9 mouse cellular contexts compared by ENCODE assay signal in the genomic region with DNA sequence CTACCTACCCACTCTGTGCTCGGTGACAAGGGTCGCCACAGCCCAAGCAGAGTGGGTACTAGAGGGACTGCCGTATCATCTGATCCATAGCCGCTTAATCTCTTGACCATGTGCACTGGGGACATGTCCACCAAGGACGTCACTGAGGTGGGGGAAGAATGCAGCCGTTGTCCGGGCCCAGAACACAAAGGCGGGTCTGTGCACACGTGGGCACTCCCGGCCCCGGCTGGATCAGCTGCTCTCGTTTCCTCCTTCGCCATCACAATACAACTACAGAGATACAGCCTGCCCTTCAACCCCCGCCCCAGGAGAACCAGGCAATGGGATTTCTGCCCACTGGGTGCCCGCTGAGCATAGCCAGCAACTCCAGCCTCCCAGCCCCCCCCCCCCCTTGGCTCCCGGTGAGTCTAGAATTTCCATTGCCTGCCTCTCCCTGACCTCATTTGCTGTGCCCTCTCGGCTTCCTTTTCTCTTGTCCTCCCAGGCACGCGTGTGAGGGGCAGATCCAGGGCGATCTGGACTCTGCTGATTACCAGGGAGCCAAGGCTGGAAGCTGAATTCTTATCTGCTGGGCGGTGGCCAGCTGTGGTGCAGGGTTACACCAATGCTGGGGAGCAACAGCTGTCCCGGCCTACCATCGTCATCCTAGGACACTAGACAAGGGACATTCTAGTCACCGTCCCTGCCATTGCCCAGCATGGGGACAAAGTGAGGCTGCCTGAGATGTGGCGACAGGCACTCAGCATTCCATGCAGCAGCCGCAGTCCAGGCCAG. TPM values are rescaled to one million over a fixed set of nuclear protein-coding genes. Genes with fewer than 3 reads are reported as not detected.
DNase-seq lines count a peak whose midpoint lies in the region; ATAC-seq and TF ChIP-seq lines count a peak whose summit lies in the region.
"Had no signal": no experiment of that assay in that cellular context is flagged by ENCODE, and none has a peak within 500 bp of the region (broad histone marks: within the 10 kb centered on the region; RNA-seq: fewer than 3 reads in every experiment).

No protein-coding gene starts in this region.

- peak overlapping the region; percentile 66 for H3K27ac ChIP-seq in forebrain, embryonic 10.5 days
- no peak overlapping the region for H3K27ac ChIP-seq in forebrain, embryonic 14.5 days (ENCODE audit: low read depth, low read length)
- H3K27ac ChIP-seq in brown adipose tissue, adult 24 weeks (replicated peaks; ENCODE audit: low read depth, low read length), result peak overlapping the region; percentile 69
- H3K27ac ChIP-seq in heart, adult 2 months, result peak overlapping the region; percentile 73
- no peak overlapping the region for H3K27ac ChIP-seq in kidney, embryonic 14.5 days (ENCODE audit: low read depth, low read length)
- H3K27ac ChIP-seq in liver, embryonic 15.5 days (replicated peaks), result peak overlapping the region; percentile 98
- H3K27ac ChIP-seq in neural tube, embryonic 14.5 days (ENCODE audit: low read depth, low read length), result no peak overlapping the region

- no peak overlapping the region for H3K9ac ChIP-seq in forebrain, embryonic 14.5 days (ENCODE audit: low read length)
- peak overlapping the region; percentile 12; the same call in 1 of the 2 replicates for H3K9ac ChIP-seq in heart, adult 2 months (ENCODE audit: low read depth, low read length)
- H3K9ac ChIP-seq in kidney, embryonic 14.5 days (ENCODE audit: low read depth, low read length), result no peak overlapping the region
- H3K9ac ChIP-seq in liver, embryonic 15.5 days, result peak overlapping the region; percentile 68
- H3K9ac ChIP-seq in neural tube, embryonic 14.5 days (replicated peaks; ENCODE audit: low read depth, low read length), result no peak overlapping the region

- peaks cover 16% of the 10 kb centered on the region for H3K4me1 ChIP-seq in forebrain, embryonic 10.5 days
- no peaks in the 10 kb centered on the region for H3K4me1 ChIP-seq in forebrain, embryonic 14.5 days (ENCODE audit: control insufficient read depth, insufficient read depth, low read length)
- peaks cover 16% of the 10 kb centered on the region for H3K4me1 ChIP-seq in brown adipose tissue, adult 24 weeks (ENCODE audit: control insufficient read depth, insufficient read depth, insufficient read length, low read length)
- H3K4me1 ChIP-seq in heart, adult 2 months (ENCODE audit: control insufficient read depth, insufficient read depth, low read length), result peaks cover 11% of the 10 kb centered on the region
- no peaks in the 10 kb centered on the region for H3K4me1 ChIP-seq in kidney, embryonic 14.5 days (ENCODE audit: control insufficient read depth, insufficient read depth, low read length)
- H3K4me1 ChIP-seq in liver, embryonic 15.5 days (replicated peaks), result peaks cover 77% of the 10 kb centered on the region
- no peaks in the 10 kb centered on the region for H3K4me1 ChIP-seq in neural tube, embryonic 14.5 days (ENCODE audit: control insufficient read depth, insufficient read depth, low read length)

- ATAC-seq in forebrain, embryonic 14.5 days, result no peak
- peak; percentile 74 for ATAC-seq in kidney, embryonic 14.5 days (ENCODE audit: low FRiP score, low TSS enrichment)
- peak; percentile 98 for ATAC-seq in liver, embryonic 15.5 days (ENCODE audit: insufficient read depth)
- ATAC-seq in neural tube, embryonic 14.5 days (ENCODE audit: low read depth), result peak; percentile 54

- no peak for DNase-seq in forebrain, embryonic 10.5 days (ENCODE audit: extremely low spot score, low spot score)
- DNase-seq in forebrain, embryonic 14.5 days (ENCODE audit: low spot score), result no peak
- DNase-seq in heart, adult 2 months, result peak; percentile 73 to 87
- DNase-seq in thymus, adult 18-20 months, result no peak

- H3K36me3 ChIP-seq in forebrain, embryonic 10.5 days (replicated peaks), result no peaks in the 10 kb centered on the region
- H3K36me3 ChIP-seq in forebrain, embryonic 14.5 days (ENCODE audit: control insufficient read depth, insufficient read depth, low read length), result no peaks in the 10 kb centered on the region
- H3K36me3 ChIP-seq in heart, adult 2 months (ENCODE audit: control insufficient read depth, insufficient read depth, low read length), result peaks cover 3% of the 10 kb centered on the region
- no peaks in the 10 kb centered on the region for H3K36me3 ChIP-seq in kidney, embryonic 14.5 days (ENCODE audit: control insufficient read depth, insufficient read depth, low read length)
- no peaks in the 10 kb centered on the region for H3K36me3 ChIP-seq in liver, embryonic 15.5 days (replicated peaks)
- H3K36me3 ChIP-seq in neural tube, embryonic 14.5 days (ENCODE audit: control insufficient read depth, insufficient read depth, low read length), result no peaks in the 10 kb centered on the region

- H3K4me3 ChIP-seq in forebrain, embryonic 10.5 days, result no peak overlapping the region
- no peak overlapping the region for H3K4me3 ChIP-seq in forebrain, embryonic 14.5 days (ENCODE audit: low read depth, low read length)
- no peak overlapping the region for H3K4me3 ChIP-seq in brown adipose tissue, adult 24 weeks (ENCODE audit: insufficient read depth, low read depth, low read length)
- no peak overlapping the region for H3K4me3 ChIP-seq in heart, adult 2 months
- H3K4me3 ChIP-seq in kidney, embryonic 14.5 days (ENCODE audit: low read length), result no peak overlapping the region
- H3K4me3 ChIP-seq in liver, embryonic 15.5 days (replicated peaks), result peak overlapping the region; percentile 62
- no peak overlapping the region for H3K4me3 ChIP-seq in neural tube, embryonic 14.5 days (ENCODE audit: low read depth, low read length)

- TF ChIP-seq EP300 in heart, adult 2 months (IDR thresholded peaks at IDR 0.05; ENCODE audit: insufficient read depth, low read depth, low read length), result peak; percentile 91

- H3K4me2 ChIP-seq in forebrain, embryonic 14.5 days (ENCODE audit: low read length), result no peak overlapping the region
- no peak overlapping the region for H3K4me2 ChIP-seq in kidney, embryonic 14.5 days (replicated peaks; ENCODE audit: low read depth, low read length)
- H3K4me2 ChIP-seq in liver, embryonic 15.5 days, result peak overlapping the region; percentile 77
- H3K4me2 ChIP-seq in neural tube, embryonic 14.5 days (ENCODE audit: low read depth, low read length), result no peak overlapping the region

- intact Hi-C loops in heart, adult 2 months (cut with DNase I), result loop anchor here (1.0 kb wide), 2 partner anchors 44 to 255 kb away; no protein-coding TSS in a partner anchor

- H3K9me3 ChIP-seq in forebrain, embryonic 10.5 days, result no peaks in the 10 kb centered on the region
- no peaks in the 10 kb centered on the region for H3K9me3 ChIP-seq in forebrain, embryonic 14.5 days (replicated peaks; ENCODE audit: control insufficient read depth, low read length)
- H3K9me3 ChIP-seq in kidney, embryonic 14.5 days (ENCODE audit: control insufficient read depth, low read length), result no peaks in the 10 kb centered on the region
- H3K9me3 ChIP-seq in liver, embryonic 15.5 days (replicated peaks), result no peaks in the 10 kb centered on the region
- no peaks in the 10 kb centered on the region for H3K9me3 ChIP-seq in neural tube, embryonic 14.5 days (ENCODE audit: control insufficient read depth, low read length)

- no peak for TF ChIP-seq POLR2A in heart, adult 2 months (IDR thresholded peaks at IDR 0.05; ENCODE audit: insufficient read depth, low read depth, low read length)

- WGBS in forebrain, embryonic 10.5 days, result 69% methylated on average over 26 of the region's 26 CpGs
- 69% methylated on average over 26 of the region's 26 CpGs for WGBS in forebrain, embryonic 14.5 days
- 17% methylated on average over 26 of the region's 26 CpGs for WGBS in heart, adult 2 months
- WGBS in kidney, embryonic 14.5 days, result 62% methylated on average over 26 of the region's 26 CpGs
- 37% methylated on average over 26 of the region's 26 CpGs for WGBS in liver, embryonic 15.5 days (ENCODE audit: insufficient replicate concordance)
- WGBS in neural tube, embryonic 14.5 days, result 61% methylated on average over 26 of the region's 26 CpGs

- H3K79me2 ChIP-seq in heart, adult 2 months (replicated peaks; ENCODE audit: control insufficient read depth, insufficient read depth, low read length), result no peaks in the 10 kb centered on the region

- TF ChIP-seq CTCF in heart, adult 2 months (IDR thresholded peaks at IDR 0.05), result no peak

- no peaks in the 10 kb centered on the region for H3K27me3 ChIP-seq in forebrain, embryonic 10.5 days (ENCODE audit: poor library complexity, severe bottlenecking)
- H3K27me3 ChIP-seq in forebrain, embryonic 14.5 days (replicated peaks; ENCODE audit: control insufficient read depth, insufficient read depth, low read length), result no peaks in the 10 kb centered on the region
- no peaks in the 10 kb centered on the region for H3K27me3 ChIP-seq in heart, adult 2 months (ENCODE audit: control insufficient read depth, insufficient read depth, low read length)
- H3K27me3 ChIP-seq in kidney, embryonic 14.5 days (ENCODE audit: control insufficient read depth, insufficient read depth, low read length), result no peaks in the 10 kb centered on the region
- no peaks in the 10 kb centered on the region for H3K27me3 ChIP-seq in liver, embryonic 15.5 days
- no peaks in the 10 kb centered on the region for H3K27me3 ChIP-seq in neural tube, embryonic 14.5 days (ENCODE audit: control insufficient read depth, insufficient read depth, low read length)
- H3K27me3 ChIP-seq: CH12.LX had no signal

RNA-seq across cellular contexts. Expression of a gene that starts 52.8 kb away (rescaled TPM):
- polyA plus RNA-seq in forebrain, embryonic 10.5 days (2016; fragmentation: Nextera tagmentation; extraction: Ambion mirVana), result 42.8 and 48.2 TPM in 2 replicates
- polyA plus RNA-seq in forebrain, embryonic 14.5 days (2014; fragmentation: Nextera tagmentation; extraction: Ambion mirVana), result 50.8 and 64.9 TPM in 2 replicates
- 26.7 and 27.0 TPM in 2 replicates for polyA plus RNA-seq in brown adipose tissue, adult 24 weeks (2012; ENCODE audit: insufficient read depth, insufficient read length, missing spikeins)
- total RNA-seq in heart, adult 2 months (2021), result 100 to 1,000 TPM; 800 to 832 TPM
- polyA plus RNA-seq in heart, adult 2 months (2012; rRNA removed), result 523 and 821 TPM in 2 replicates
- polyA plus RNA-seq in kidney, embryonic 14.5 days (2014; fragmentation: Nextera tagmentation; extraction: Ambion mirVana), result 166 and 280 TPM in 2 replicates
- polyA plus RNA-seq in liver, embryonic 15.5 days (2015; fragmentation: Nextera tagmentation; extraction: Ambion mirVana), result 41.9 and 44.5 TPM in 2 replicates
- polyA plus RNA-seq in neural tube, embryonic 14.5 days (2014; fragmentation: Nextera tagmentation; extraction: Ambion mirVana), result 105 and 115 TPM in 2 replicates

Comparison
In these comparisons a context has a peak if more than half of its experiments do, and no peak if none do; other contexts are left out.
1. H3K27ac ChIP-seq: peak in forebrain, embryonic 10.5 days (single experiment), brown adipose tissue, adult 24 weeks (single experiment), heart, adult 2 months (single experiment) and liver, embryonic 15.5 days (single experiment); none in forebrain, embryonic 14.5 days (single experiment), kidney, embryonic 14.5 days (single experiment) and neural tube, embryonic 14.5 days (single experiment).
2. DNase-seq: peak in heart, adult 2 months (2 of 2); none in forebrain, embryonic 10.5 days (single experiment), forebrain, embryonic 14.5 days (single experiment) and thymus, adult 18-20 months (0 of 2).
3. H3K9ac ChIP-seq: peak in heart, adult 2 months (single experiment) and liver, embryonic 15.5 days (single experiment); none in forebrain, embryonic 14.5 days (single experiment), kidney, embryonic 14.5 days (single experiment) and neural tube, embryonic 14.5 days (single experiment).